Mouse (Mus musculus) kidney, postnatal 0 days (tissue): ENCODE data around the gene Ctrc. TPM values are rescaled to one million over a fixed set of nuclear protein-coding genes. Genes with fewer than 3 reads are reported as not detected.

ENCODE experiments used
- ATAC-seq: fragments of 200-750 bp; cut with Nextera tagmentation; replicated peaks from 2 replicates; pipeline ENCODE4 v1.8.0; 2017; ENCODE audit warnings: low read depth, moderate number of reproducible peaks, moderate TSS enrichment, moderate library complexity; ENCODE audit not compliant: low FRiP score
- DNase-seq: peaks from one replicate; pipeline ENCODE4 v3.0.0-alpha.2; 2016; ENCODE audit warnings: low spot score
- H3K27ac ChIP-seq: fragments of 300-500 bp; sonication (generic); 2 replicates; pipeline ENCODE4 v1.5.1; 2014; ENCODE audit warnings: mild to moderate bottlenecking
- H3K27me3 ChIP-seq: fragments of 300-500 bp; sonication (generic); 2 replicates; pipeline ENCODE4 v1.6.1; 2014; ENCODE audit warnings: low read length, mixed read lengths; ENCODE audit not compliant: insufficient read depth
- H3K36me3 ChIP-seq: fragments of 300-500 bp; sonication (generic); 2 replicates; pipeline ENCODE4 v1.6.1; 2014; ENCODE audit warnings: low read length, mixed read lengths; ENCODE audit not compliant: insufficient read depth
- H3K4me1 ChIP-seq: fragments of 300-500 bp; sonication (generic); replicated peaks from 2 replicates; pipeline ENCODE4 v1.6.1; 2014; ENCODE audit warnings: antibody characterized with exemption, low read length, mixed read lengths; ENCODE audit not compliant: insufficient read depth
- H3K4me2 ChIP-seq: fragments of 300-500 bp; sonication (generic); 2 replicates; pipeline ENCODE4 v1.6.1; 2014; ENCODE audit warnings: mild to moderate bottlenecking, low read length, moderate library complexity, mixed read lengths
- H3K4me3 ChIP-seq: fragments of 300-500 bp; sonication (generic); replicated peaks from 2 replicates; pipeline ENCODE4 v1.5.1; 2014; ENCODE audit warnings: low read depth, low read length
- H3K9ac ChIP-seq: fragments of 300-500 bp; sonication (generic); 2 replicates; pipeline ENCODE4 v1.6.1; 2014; ENCODE audit warnings: low read depth, low read length
- H3K9me3 ChIP-seq: fragments of 300-500 bp; sonication (generic); replicated peaks from 2 replicates; pipeline ENCODE4 v1.6.1; 2016; ENCODE audit warnings: low read length, inconsistent platforms, mixed read lengths
- CTCF ChIP-seq: IDR thresholded peaks from 2 replicates; pipeline ENCODE4 v1.5.1; 2016; ENCODE audit warnings: antibody characterized with exemption, low read depth, mild to moderate bottlenecking, moderate library complexity
- WGBS: fragments of 180-500 bp; shearing (Covaris S2); extraction: QIAGEN DNeasy Blood & Tissue Kit; methylation state at CpG from one replicate; pipeline ENCODE4 v1.1.7; 2014; 5-methylcytosine and 5-hydroxymethylcytosine counted together
- polyA plus RNA-seq: library from polyadenylated mRNA; unstranded; fragments of >200 nt; fragmentation: Nextera tagmentation; extraction: Ambion mirVana; gene quantifications from 2 replicates; pipeline ENCODE4 v1.2.1, GENCODE M21; 2015

Gene Ctrc
- polyA plus RNA-seq, 1 experiment from 2014 or later, result not detected

- WGBS, result under 1% methylated on average over 56 of the region's 73 CpGs
- Histone ChIP-seq H3K4me1 (peaks cover 10% of the 10 kb centered on the region; the same call in 1 of the 2 replicates), H3K9ac (peak within 1 kb of the TSS; percentile 80)
Measured at GRCm38 (mm10) chr4:141874601-141875460, 28.7 kb upstream of the Ctrc start, which contains the start of gene Efhd2. TSS of gene Efhd2 (minus strand) at chr4:141874920.

GRCm38 (mm10) chr4:141874111-141874600 is 28.0 kb upstream of the Ctrc start:
- no peaks in the 10 kb centered on the region for H3K9me3 ChIP-seq
- ATAC-seq, result no peak; the same call in 1 of the 2 replicates
- no peaks in the 10 kb centered on the region for H3K36me3 ChIP-seq
- no peaks in the 10 kb centered on the region for H3K27me3 ChIP-seq
- no peak for TF ChIP-seq CTCF
- peak overlapping the region; percentile 80 for H3K9ac ChIP-seq
- H3K4me2 ChIP-seq, result peak overlapping the region; percentile 99
- no peak for DNase-seq
- peaks cover 10% of the 10 kb centered on the region; the same call in 1 of the 2 replicates for H3K4me1 ChIP-seq
- H3K27ac ChIP-seq, result no peak overlapping the region
- H3K4me3 ChIP-seq, result peak overlapping the region; percentile 71
- under 1% methylated on average over 19 of the region's 19 CpGs for WGBS

More at GRCm38 (mm10) chr4:141874601-141875460, 28.7 kb upstream of the Ctrc start, which contains the start of gene Efhd2:
- ATAC-seq (peak; percentile 81), DNase-seq (peak; percentile 85)
- Histone ChIP-seq H3K27ac (no peak within 1 kb of the TSS; the same call in 1 of the 2 replicates), H3K27me3 (no peaks in the 10 kb centered on the region), H3K36me3 (no peaks in the 10 kb centered on the region), H3K4me2 (peak within 1 kb of the TSS; percentile 99), H3K9me3 (no peaks in the 10 kb centered on the region), H3K4me3 (peak within 1 kb of the TSS; percentile 71)
- peak; percentile 43 for TF ChIP-seq CTCF

GRCm38 (mm10) chr4:141872977-141873376 is 26.8 kb upstream of the Ctrc start:
- no peaks in the 10 kb centered on the region for H3K9me3 ChIP-seq
- ATAC-seq, result no peak
- H3K4me3 ChIP-seq, result peak overlapping the region; percentile 71; the same call in 1 of the 2 replicates
- peaks cover 10% of the 10 kb centered on the region; the same call in 1 of the 2 replicates for H3K4me1 ChIP-seq
- H3K27ac ChIP-seq, result no peak overlapping the region
- no peak overlapping the region for H3K9ac ChIP-seq
- H3K4me2 ChIP-seq, result peak overlapping the region; percentile 99
- no peak for DNase-seq
- H3K27me3 ChIP-seq, result no peaks in the 10 kb centered on the region
- H3K36me3 ChIP-seq, result no peaks in the 10 kb centered on the region
- WGBS, result 72% methylated on average over 9 of the region's 9 CpGs
- no peak for TF ChIP-seq CTCF

- H3K4me2 ChIP-seq, result peak overlapping the region; percentile 99
- H3K4me3 ChIP-seq, result no peak overlapping the region
- no peaks in the 10 kb centered on the region for H3K9me3 ChIP-seq
- TF ChIP-seq CTCF, result no peak
- no peaks in the 10 kb centered on the region for H3K27me3 ChIP-seq
- H3K9ac ChIP-seq, result peak overlapping the region; percentile 15; the same call in 1 of the 2 replicates
- no peak for DNase-seq
- 68% methylated on average over 9 of the region's 9 CpGs for WGBS
- no peaks in the 10 kb centered on the region for H3K36me3 ChIP-seq
- no peak for ATAC-seq
- no peak overlapping the region for H3K27ac ChIP-seq
- H3K4me1 ChIP-seq, result peaks cover 13% of the 10 kb centered on the region; the same call in 1 of the 2 replicates
Measured at GRCm38 (mm10) chr4:141871909-141872308, 25.8 kb upstream of the Ctrc start.

- WGBS, result 83% methylated on average over 3 of the region's 3 CpGs
- no peak overlapping the region for H3K9ac ChIP-seq
- no peak overlapping the region for H3K4me3 ChIP-seq
- DNase-seq (no peak), ATAC-seq (no peak)
- peaks cover 13% of the 10 kb centered on the region; the same call in 1 of the 2 replicates for H3K4me1 ChIP-seq
- H3K27ac ChIP-seq, result no peak overlapping the region
- H3K36me3 ChIP-seq, result no peaks in the 10 kb centered on the region
- H3K27me3 ChIP-seq, result no peaks in the 10 kb centered on the region
- H3K4me2 ChIP-seq, result no peak overlapping the region
- no peak for TF ChIP-seq CTCF
- no peaks in the 10 kb centered on the region for H3K9me3 ChIP-seq
Measured at GRCm38 (mm10) chr4:141871333-141871725, 25.2 kb upstream of the Ctrc start.

GRCm38 (mm10) chr4:141870666-141871332 is 24.6 kb upstream of the Ctrc start:
- no peak overlapping the region for H3K9ac ChIP-seq
- ATAC-seq, result 0 out of 2 replicates have a peak, but pooled peaks have one; percentile 15
- no peak overlapping the region for H3K4me3 ChIP-seq
- no peaks in the 10 kb centered on the region for H3K36me3 ChIP-seq
- no peaks in the 10 kb centered on the region for H3K9me3 ChIP-seq
- no peak overlapping the region for H3K27ac ChIP-seq
- 69% methylated on average over 11 of the region's 11 CpGs for WGBS
- H3K4me2 ChIP-seq, result no peak overlapping the region
- no peak for TF ChIP-seq CTCF
- DNase-seq, result no peak
- H3K4me1 ChIP-seq, result peaks cover 13% of the 10 kb centered on the region; the same call in 1 of the 2 replicates
- H3K27me3 ChIP-seq, result no peaks in the 10 kb centered on the region
